ENCODE assay signal across 11 mouse cellular contexts in the genomic region with DNA sequence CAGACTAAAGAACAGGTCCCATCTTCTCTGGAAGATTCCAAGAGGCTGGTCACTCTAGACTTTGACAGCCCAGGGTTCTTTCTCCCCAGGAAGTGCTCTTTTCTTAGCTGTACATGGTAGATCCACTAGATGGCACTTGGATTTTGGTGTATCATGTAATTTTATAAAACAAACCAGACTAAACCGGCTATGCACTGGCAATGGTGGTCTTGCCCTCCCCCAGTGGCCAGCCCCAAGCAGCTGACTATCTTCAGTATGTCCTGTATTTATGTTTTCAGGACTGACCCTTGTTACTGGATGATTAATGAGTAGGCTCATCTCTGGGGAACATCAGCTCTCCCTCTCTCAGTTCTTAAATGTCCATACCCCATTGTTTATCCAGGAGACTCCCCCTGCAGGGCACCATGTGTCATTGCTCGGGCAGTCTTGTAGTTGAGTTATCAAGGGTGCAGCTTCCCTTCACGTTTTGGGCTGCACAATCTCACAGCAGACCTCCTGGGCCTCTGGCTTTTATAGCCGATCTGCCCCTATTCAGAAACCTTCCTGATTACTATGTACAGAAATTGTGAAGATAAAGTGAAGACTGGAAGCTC. TPM values are rescaled to one million over a fixed set of nuclear protein-coding genes. Genes with fewer than 3 reads are reported as not detected.
DNase-seq lines count a peak whose midpoint lies in the region; TF ChIP-seq lines count a peak whose summit lies in the region.
"Had no signal": no experiment of that assay in that cellular context is flagged by ENCODE, and none has a peak within 500 bp of the region (broad histone marks: within the 10 kb centered on the region; RNA-seq: fewer than 3 reads in every experiment).

No protein-coding gene starts in this region.

- no peak overlapping the region for H3K4me3 ChIP-seq in lung, adult 2 months (replicated peaks; ENCODE audit: extremely low read depth, low read depth, low read length)
- no peak overlapping the region for H3K4me3 ChIP-seq in CH12.LX (replicated peaks in 1 of 3; ENCODE audit: low read depth in 2 of 3, low read length in 2 of 3, poor library complexity in 1 of 3)
- H3K4me3 ChIP-seq: forebrain, embryonic 12.5 days; heart, embryonic 10.5 days; hindbrain, embryonic 15.5 days had no signal

- peak; percentile 38 for TF ChIP-seq RAD21 in CH12.LX (IDR thresholded peaks at IDR 0.05; ENCODE audit: low read depth, low read length)

- no peak overlapping the region for H3K27ac ChIP-seq in CH12.LX (ENCODE audit: insufficient read depth, low read depth)
- H3K27ac ChIP-seq: forebrain, embryonic 12.5 days; heart, embryonic 10.5 days; hindbrain, embryonic 15.5 days had no signal

- in situ Hi-C loops in CH12.LX (cut with MboI; ENCODE audit: low pct_ligation_motif_present, low pct_unique_long_range_greater_than_20kb, low sequenced_read_pairs), result no loop called here

- peaks cover 3% of the 10 kb centered on the region for H3K9me3 ChIP-seq in CH12.LX (replicated peaks; ENCODE audit: low read length)
- H3K9me3 ChIP-seq: forebrain, embryonic 12.5 days; heart, embryonic 10.5 days; hindbrain, embryonic 15.5 days had no signal

- no peak for TF ChIP-seq POLR2A in lung, adult 2 months (IDR thresholded peaks at IDR 0.05; ENCODE audit: borderline replicate concordance, extremely low read depth, low read depth, low read length)
- no peak for TF ChIP-seq POLR2A in CH12.LX (IDR thresholded peaks at IDR 0.05; ENCODE audit: low read depth, low read length)

- no peaks in the 10 kb centered on the region for H3K79me2 ChIP-seq in CH12.LX (replicated peaks; ENCODE audit: control insufficient read depth, extremely low read depth, insufficient read depth, poor library complexity, severe bottlenecking)

- no peaks in the 10 kb centered on the region for H3K4me1 ChIP-seq in lung, adult 2 months (ENCODE audit: control insufficient read depth, insufficient read depth, low read length)
- peaks cover 0 to 6% of the 10 kb centered on the region in 2 experiments; a peak in 1 of 4 replicates for H3K4me1 ChIP-seq in CH12.LX (ENCODE audit: control insufficient read depth in 1 of 2, insufficient read depth in 2 of 2)
- H3K4me1 ChIP-seq: forebrain, embryonic 12.5 days; heart, embryonic 10.5 days; hindbrain, embryonic 15.5 days had no signal

- dilution Hi-C loops in CH12.LX (cut with MboI; ENCODE audit: extremely low pct_ligation_motif_present, extremely low pct_unique_long_range_greater_than_20kb, low sequenced_read_pairs), result no loop called here

- no peak overlapping the region for H3K9ac ChIP-seq in CH12.LX (ENCODE audit: insufficient read depth, low read depth)
- H3K9ac ChIP-seq: forebrain, embryonic 12.5 days; hindbrain, embryonic 15.5 days had no signal

- WGBS in lung, adult 2 months, result 54% methylated on average over 4 of the region's 4 CpGs

- DNase-seq in lung, adult 2 months, result no peak
- DNase-seq in lung, adult 18-20 months, result no peak
- DNase-seq in CH12.LX (ENCODE audit: extremely low read depth), result peak; percentile 66
- peak; percentile 36 for DNase-seq in WW6 (ENCODE audit: low read depth, low spot score)
- DNase-seq in thymus, postnatal 0 days (ENCODE audit: low spot score), result peak; percentile 45
- DNase-seq in cerebellum, postnatal 10 days, result no peak
- DNase-seq in gastrocnemius, adult 8-10 months (ENCODE audit: low spot score in 2 of 2), result no peak
- DNase-seq: cerebellum, postnatal 36 days had no signal

- no peaks in the 10 kb centered on the region for H3K27me3 ChIP-seq in CH12.LX (replicated peaks)
- H3K27me3 ChIP-seq: forebrain, embryonic 12.5 days; hindbrain, embryonic 15.5 days had no signal

- TF ChIP-seq CTCF in lung, adult 2 months (IDR thresholded peaks at IDR 0.05; ENCODE audit: insufficient read depth, low read length), result 0 out of 2 replicates have a peak, but pooled peaks have one; percentile 8
- peak; percentile 65 to 72 for TF ChIP-seq CTCF in CH12.LX (conservative IDR thresholded peaks at IDR 0.05 in 1 of 2, IDR thresholded peaks at IDR 0.05 in 1 of 2; ENCODE audit: low read depth in 2 of 2, low read length in 2 of 2)

- no peak overlapping the region for H3K4me2 ChIP-seq in CH12.LX (ENCODE audit: insufficient read depth, low read depth, poor library complexity, severe bottlenecking)
- H3K4me2 ChIP-seq: forebrain, embryonic 12.5 days; hindbrain, embryonic 15.5 days had no signal

- no peaks in the 10 kb centered on the region for H3K36me3 ChIP-seq in CH12.LX (replicated peaks in 1 of 2; ENCODE audit: control insufficient read depth in 1 of 2, insufficient read depth in 1 of 2, low read length in 1 of 2)
- H3K36me3 ChIP-seq: forebrain, embryonic 12.5 days; heart, embryonic 10.5 days; hindbrain, embryonic 15.5 days had no signal

- TF ChIP-seq EP300 in CH12.LX (IDR thresholded peaks at IDR 0.05; ENCODE audit: low read length), result no peak

TF ChIP-seq in CH12.LX, 34 proteins besides CTCF, POLR2A, EP300 and RAD21:
- TF ChIP-seq MAX (IDR thresholded peaks at IDR 0.05; ENCODE audit: low read length) (no peak), SMC3 (IDR thresholded peaks at IDR 0.05; ENCODE audit: low read depth, low read length) (peak; percentile 34)

RNA-seq across cellular contexts. Expression of gene Zfp455, which starts 19.8 kb away (rescaled TPM):
- 0.28 and 0.45 TPM in 2 replicates for polyA plus RNA-seq in lung, adult 2 months (2012; rRNA removed)
- total RNA-seq in CH12.LX (2012; rRNA removed) (1.6 and 2.3 TPM in 2 replicates), CH12.LX (2014; rRNA removed) (5.6 and 5.7 TPM in 2 replicates)
- polyA plus RNA-seq in CH12.LX (2012; ENCODE audit: insufficient read length, low read depth), result 2.3 and 3.3 TPM in 2 replicates
- 1.6 and 1.7 TPM in 2 replicates for polyA plus RNA-seq in thymus, postnatal 0 days (2015; fragmentation: Nextera tagmentation; extraction: Ambion mirVana)
- total RNA-seq in gastrocnemius, adult 8-10 months (2022), result 1 to 10 TPM in 1 of 4 experiments, under 1 TPM in 3; 0.41 to 1.0 (median 0.70) TPM

RNA-seq across cellular contexts. Expression of gene Rsl1, which starts 41.1 kb away (rescaled TPM):
- polyA plus RNA-seq in lung, adult 2 months (2012; rRNA removed), result 0.37 and 2.2 TPM in 2 replicates
- total RNA-seq in CH12.LX (2012; rRNA removed) (7.4 and 8.6 TPM in 2 replicates), CH12.LX (2014; rRNA removed) (16.0 and 18.8 TPM in 2 replicates)
- 9.8 and 10.7 TPM in 2 replicates for polyA plus RNA-seq in CH12.LX (2012; ENCODE audit: insufficient read length, low read depth)
- polyA plus RNA-seq in thymus, postnatal 0 days (2015; fragmentation: Nextera tagmentation; extraction: Ambion mirVana), result 6.6 and 9.0 TPM in 2 replicates
- total RNA-seq in gastrocnemius, adult 8-10 months (2022), result 1 to 10 TPM; 1.8 to 2.9 (median 2.1) TPM

Comparison
In these comparisons a context has a peak if more than half of its experiments do, and no peak if none do; other contexts are left out.
1. DNase-seq: peak in CH12.LX (single experiment), WW6 (single experiment) and thymus, postnatal 0 days (single experiment); none in lung, adult 2 months (single experiment), lung, adult 18-20 months (0 of 2), cerebellum, postnatal 10 days (0 of 2) and gastrocnemius, adult 8-10 months (0 of 2).